Mouse (Mus musculus) CH12.LX (cell line): ENCODE data around the gene AA986860.

Experiments used
- CTCF ChIP-seq, 2 experiments: IDR thresholded peaks in 1 of 2; conservative IDR thresholded peaks in 1 of 2; 2 replicates each; pipeline ENCODE4 v1.5.1; 2011 to 2012; ENCODE audit warnings: low read depth in 2 of 2, low read length in 2 of 2, improper control_type of control experiment in 1 of 2, inconsistent platforms in 1 of 2, mild to moderate bottlenecking in 1 of 2, moderate library complexity in 1 of 2
- HCFC1 ChIP-seq: IDR thresholded peaks from 2 replicates; pipeline ENCODE4 v1.6.1; 2012; ENCODE audit warnings: low read depth, mild to moderate bottlenecking, inconsistent platforms, low read length, improper control_type of control experiment
- MXI1 ChIP-seq: IDR thresholded peaks from 2 replicates; pipeline ENCODE4 v1.6.1; 2011; ENCODE audit warnings: mild to moderate bottlenecking, low read depth, low read length, improper control_type of control experiment
- POLR2A ChIP-seq: IDR thresholded peaks from 2 replicates; pipeline ENCODE4 v1.6.1; 2011; ENCODE audit warnings: low read depth, mild to moderate bottlenecking, improper control_type of control experiment, low read length
- RCOR1 ChIP-seq: conservative IDR thresholded peaks from 2 replicates; pipeline ENCODE4 v1.6.1; 2012; ENCODE audit warnings: low read depth, mild to moderate bottlenecking, inconsistent platforms, low read length, improper control_type of control experiment
- SIN3A ChIP-seq: IDR thresholded peaks from 2 replicates; pipeline ENCODE4 v1.6.1; 2012; ENCODE audit warnings: low read length, improper control_type of control experiment, inconsistent platforms
- TBP ChIP-seq: conservative IDR thresholded peaks from 2 replicates; pipeline ENCODE4 v1.6.1; 2011; ENCODE audit warnings: low read depth, low read length, improper control_type of control experiment
- TCF12 ChIP-seq: IDR thresholded peaks from 2 replicates; pipeline ENCODE4 v1.6.1; 2014; ENCODE audit warnings: low read depth, mild to moderate bottlenecking, inconsistent platforms, low read length, improper control_type of control experiment

GRCm38 (mm10) chr1:130770981-130771494 is 39.3 kb downstream of the AA986860 start:
- TF ChIP-seq RCOR1 (no peak), TBP (no peak), POLR2A (no peak), HCFC1 (no peak), CTCF (conservative IDR thresholded peaks at IDR 0.05 in 1 of 2, IDR thresholded peaks at IDR 0.05 in 1 of 2; ENCODE audit: low read depth in 2 of 2, low read length in 2 of 2) (no peak), SIN3A (no peak), MXI1 (no peak), TCF12 (no peak)
